Mouse (Mus musculus): ENCODE data around the gene Rnf227. TPM values are rescaled to one million over a fixed set of nuclear protein-coding genes. Genes with fewer than 3 reads are reported as not detected.

The Rnf227 gene
- polyA plus RNA-seq, 1 experiment from 2014 or later: 6.6 TPM

- peaks cover 32% of the 10 kb centered on the region for H3K4me1 ChIP-seq (replicated peaks)
- WGBS: 61% methylated on average over 3 of the region's 3 CpGs
- no peak overlapping the region for H3K4me3 ChIP-seq
- H3K9ac ChIP-seq: no peak overlapping the region
- H3K36me3 ChIP-seq: 0 out of 2 replicates have a peak, but pooled peaks cover 3% of the 10 kb centered on the region
- no peak overlapping the region for H3K27ac ChIP-seq
- H3K9me3 ChIP-seq (replicated peaks): no peaks in the 10 kb centered on the region
- no peak for ATAC-seq (replicated peaks; ENCODE audit: insufficient number of reproducible peaks, insufficient read depth, low FRiP score, low read depth)
- no peak overlapping the region for H3K4me2 ChIP-seq
- H3K27me3 ChIP-seq: no peaks in the 10 kb centered on the region
Measured at GRCm38 (mm10) chr11:69372780-69373170, 32.5 kb downstream of the Rnf227 start.

- Histone ChIP-seq H3K4me3 (no peak overlapping the region), H3K4me2 (no peak overlapping the region), H3K36me3 (0 out of 2 replicates have a peak, but pooled peaks cover 3% of the 10 kb centered on the region), H3K27ac (no peak overlapping the region), H3K9ac (no peak overlapping the region), H3K9me3 (replicated peaks) (no peaks in the 10 kb centered on the region), H3K27me3 (no peaks in the 10 kb centered on the region), H3K4me1 (replicated peaks) (peaks cover 27% of the 10 kb centered on the region)
- 84% methylated on average over 16 of the region's 16 CpGs for WGBS
- no peak for ATAC-seq (replicated peaks; ENCODE audit: insufficient number of reproducible peaks, insufficient read depth, low FRiP score, low read depth)
Measured at GRCm38 (mm10) chr11:69373223-69373965, 33.1 kb downstream of the Rnf227 start.

GRCm38 (mm10) chr11:69375646-69376045, 35.4 kb downstream of the Rnf227 start:
- H3K4me1 ChIP-seq (replicated peaks): peaks cover 22% of the 10 kb centered on the region
- H3K4me3 ChIP-seq: no peak overlapping the region
- ATAC-seq (replicated peaks; ENCODE audit: insufficient number of reproducible peaks, insufficient read depth, low FRiP score, low read depth): no peak
- no peak overlapping the region for H3K9ac ChIP-seq
- no peak overlapping the region for H3K4me2 ChIP-seq
- 0 out of 2 replicates have a peak, but pooled peaks cover 3% of the 10 kb centered on the region for H3K36me3 ChIP-seq
- no peaks in the 10 kb centered on the region for H3K27me3 ChIP-seq
- no peak overlapping the region for H3K27ac ChIP-seq
- WGBS: 82% methylated on average over 4 of the region's 4 CpGs
- no peaks in the 10 kb centered on the region for H3K9me3 ChIP-seq (replicated peaks)

- Histone ChIP-seq H3K4me1 (replicated peaks) (peaks cover 12% of the 10 kb centered on the region), H3K27me3 (no peaks in the 10 kb centered on the region), H3K9ac (no peak overlapping the region), H3K36me3 (0 out of 2 replicates have a peak, but pooled peaks cover 3% of the 10 kb centered on the region), H3K4me3 (no peak overlapping the region), H3K4me2 (no peak overlapping the region), H3K9me3 (replicated peaks) (no peaks in the 10 kb centered on the region), H3K27ac (no peak overlapping the region)
- ATAC-seq (replicated peaks; ENCODE audit: insufficient number of reproducible peaks, insufficient read depth, low FRiP score, low read depth): no peak
- 62% methylated on average over 3 of the region's 3 CpGs for WGBS
Measured at GRCm38 (mm10) chr11:69377766-69378165, 37.5 kb downstream of the Rnf227 start.

- 79% methylated on average over 3 of the region's 3 CpGs for WGBS
- 0 out of 2 replicates have a peak, but pooled peaks cover 3% of the 10 kb centered on the region for H3K36me3 ChIP-seq
- no peaks in the 10 kb centered on the region for H3K27me3 ChIP-seq
- H3K4me2 ChIP-seq: no peak overlapping the region
- H3K4me1 ChIP-seq (replicated peaks): peaks cover 14% of the 10 kb centered on the region
- H3K4me3 ChIP-seq: no peak overlapping the region
- no peak overlapping the region for H3K27ac ChIP-seq
- no peak for ATAC-seq (replicated peaks; ENCODE audit: insufficient number of reproducible peaks, insufficient read depth, low FRiP score, low read depth)
- H3K9ac ChIP-seq: no peak overlapping the region
- H3K9me3 ChIP-seq (replicated peaks): no peaks in the 10 kb centered on the region
Measured at GRCm38 (mm10) chr11:69379600-69379999, 39.3 kb downstream of the Rnf227 start.

GRCm38 (mm10) chr11:69381356-69381755, 41.1 kb downstream of the Rnf227 start:
- Histone ChIP-seq H3K27me3 (no peaks in the 10 kb centered on the region), H3K4me2 (no peak overlapping the region), H3K9ac (no peak overlapping the region), H3K27ac (0 out of 2 replicates have a peak overlapping the region, but pooled peaks have one; percentile 19), H3K4me3 (no peak overlapping the region), H3K9me3 (replicated peaks) (no peaks in the 10 kb centered on the region), H3K36me3 (no peaks in the 10 kb centered on the region), H3K4me1 (replicated peaks) (peaks cover 14% of the 10 kb centered on the region)
- ATAC-seq (replicated peaks; ENCODE audit: insufficient number of reproducible peaks, insufficient read depth, low FRiP score, low read depth): no peak
- WGBS: 60% methylated on average over 6 of the region's 6 CpGs

- H3K4me2 ChIP-seq: no peak overlapping the region
- WGBS: 51% methylated on average over 10 of the region's 10 CpGs
- peaks cover 14% of the 10 kb centered on the region for H3K4me1 ChIP-seq (replicated peaks)
- H3K9ac ChIP-seq: no peak overlapping the region
- no peaks in the 10 kb centered on the region for H3K9me3 ChIP-seq (replicated peaks)
- no peak overlapping the region for H3K4me3 ChIP-seq
- H3K27ac ChIP-seq: no peak overlapping the region
- H3K27me3 ChIP-seq: no peaks in the 10 kb centered on the region
- H3K36me3 ChIP-seq: no peaks in the 10 kb centered on the region
- no peak for ATAC-seq (replicated peaks; ENCODE audit: insufficient number of reproducible peaks, insufficient read depth, low FRiP score, low read depth)
Measured at GRCm38 (mm10) chr11:69382478-69383105, 42.3 kb downstream of the Rnf227 start.

- H3K4me3 ChIP-seq: no peak overlapping the region
- no peaks in the 10 kb centered on the region for H3K9me3 ChIP-seq (replicated peaks)
- H3K4me2 ChIP-seq: no peak overlapping the region
- no peak overlapping the region for H3K27ac ChIP-seq
- WGBS: 70% methylated on average over 6 of the region's 6 CpGs
- no peaks in the 10 kb centered on the region for H3K36me3 ChIP-seq
- no peak overlapping the region for H3K9ac ChIP-seq
- ATAC-seq (replicated peaks; ENCODE audit: insufficient number of reproducible peaks, insufficient read depth, low FRiP score, low read depth): no peak
- peaks cover 12% of the 10 kb centered on the region for H3K4me1 ChIP-seq (replicated peaks)
- H3K27me3 ChIP-seq: no peaks in the 10 kb centered on the region
Measured at GRCm38 (mm10) chr11:69384979-69385378, 44.7 kb downstream of the Rnf227 start.

GRCm38 (mm10) chr11:69386758-69387157, 46.5 kb downstream of the Rnf227 start:
- H3K4me2 ChIP-seq: no peak overlapping the region
- no peak overlapping the region for H3K4me3 ChIP-seq
- no peak for ATAC-seq (replicated peaks; ENCODE audit: insufficient number of reproducible peaks, insufficient read depth, low FRiP score, low read depth)
- H3K9me3 ChIP-seq (replicated peaks): no peaks in the 10 kb centered on the region
- H3K27me3 ChIP-seq: no peaks in the 10 kb centered on the region
- no peaks in the 10 kb centered on the region for H3K36me3 ChIP-seq
- H3K9ac ChIP-seq: no peak overlapping the region
- WGBS: 72% methylated on average over 7 of the region's 7 CpGs
- no peak overlapping the region for H3K27ac ChIP-seq
- H3K4me1 ChIP-seq (replicated peaks): peaks cover 6% of the 10 kb centered on the region

- H3K27ac ChIP-seq: no peak overlapping the region
- 94% methylated on average over 4 of the region's 4 CpGs for WGBS
- no peak overlapping the region for H3K9ac ChIP-seq
- H3K4me1 ChIP-seq (replicated peaks): no peaks in the 10 kb centered on the region; the same call in 1 of the 2 replicates
- H3K4me2 ChIP-seq: no peak overlapping the region
- H3K27me3 ChIP-seq: no peaks in the 10 kb centered on the region
- no peak for ATAC-seq (replicated peaks; ENCODE audit: insufficient number of reproducible peaks, insufficient read depth, low FRiP score, low read depth)
- no peaks in the 10 kb centered on the region for H3K36me3 ChIP-seq
- no peak overlapping the region for H3K4me3 ChIP-seq
- H3K9me3 ChIP-seq (replicated peaks): no peaks in the 10 kb centered on the region
Measured at GRCm38 (mm10) chr11:69388680-69389079, 48.4 kb downstream of the Rnf227 start.

- Histone ChIP-seq H3K4me2 (no peak overlapping the region), H3K9me3 (replicated peaks) (no peaks in the 10 kb centered on the region), H3K4me1 (replicated peaks) (peaks cover 4% of the 10 kb centered on the region), H3K27me3 (no peaks in the 10 kb centered on the region), H3K4me3 (no peak overlapping the region), H3K36me3 (no peaks in the 10 kb centered on the region), H3K9ac (no peak overlapping the region), H3K27ac (no peak overlapping the region)
- WGBS: 64% methylated on average over 14 of the region's 14 CpGs
- no peak for ATAC-seq (replicated peaks; ENCODE audit: insufficient number of reproducible peaks, insufficient read depth, low FRiP score, low read depth)
Measured at GRCm38 (mm10) chr11:69389531-69390399, 49.5 kb downstream of the Rnf227 start.

Measured in heart, embryonic 15.5 days (tissue).